Mouse (Mus musculus) ovary, postnatal 14 days (tissue): ENCODE results near the gene Trpv3.
"Not testable (repeated sequence)": the region's sequence is repeated elsewhere in the genome, so short reads cannot be mapped to it uniquely, and the experiment has no call there.

Experiments
- DNase-seq: peaks from one replicate; pipeline ENCODE4 v3.0.0; 2022; ENCODE audit warnings: low spot score

Gene Trpv3

DNA sequence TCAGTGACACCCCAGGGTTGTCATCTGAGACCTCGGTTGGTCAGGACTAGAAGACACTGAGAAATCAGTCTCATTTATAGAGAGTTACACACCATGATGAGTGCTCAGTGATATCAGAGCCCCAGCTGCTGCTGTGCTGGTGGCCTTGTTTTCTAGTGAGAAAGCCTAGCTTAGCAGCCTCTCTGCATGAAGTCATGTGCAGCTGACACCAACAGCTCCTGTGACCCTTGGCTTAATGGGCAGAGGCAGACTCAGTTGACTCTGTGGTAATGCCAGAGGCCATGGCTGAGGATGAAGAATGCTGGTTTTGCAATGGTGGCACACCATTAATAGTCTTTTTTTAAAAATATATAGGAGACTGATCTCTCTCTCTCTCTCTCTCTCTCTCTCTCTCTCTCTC lies 22.4 kb downstream of the Trpv3 start:
- DNase-seq, result no peak

DNA sequence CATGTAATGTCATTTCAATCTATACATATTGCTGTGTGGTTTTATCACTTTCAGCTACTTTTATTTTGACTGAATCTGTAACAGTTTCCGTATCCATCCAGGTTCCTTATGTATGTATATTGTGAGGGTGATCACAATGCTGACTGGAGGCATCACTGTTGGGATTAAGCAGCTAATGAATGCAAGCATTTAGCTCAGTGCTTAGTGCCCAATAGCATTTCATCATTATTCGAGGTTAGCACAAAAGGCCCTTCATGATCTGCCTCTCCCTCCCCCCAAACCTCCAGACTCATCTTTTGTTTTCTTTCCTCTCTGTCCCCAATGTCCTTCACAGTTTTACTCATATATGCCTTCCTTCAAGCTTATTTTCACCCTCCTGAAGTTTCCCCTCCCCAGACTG lies 35.9 kb downstream of the Trpv3 start:
- DNase-seq, result no peak

DNA sequence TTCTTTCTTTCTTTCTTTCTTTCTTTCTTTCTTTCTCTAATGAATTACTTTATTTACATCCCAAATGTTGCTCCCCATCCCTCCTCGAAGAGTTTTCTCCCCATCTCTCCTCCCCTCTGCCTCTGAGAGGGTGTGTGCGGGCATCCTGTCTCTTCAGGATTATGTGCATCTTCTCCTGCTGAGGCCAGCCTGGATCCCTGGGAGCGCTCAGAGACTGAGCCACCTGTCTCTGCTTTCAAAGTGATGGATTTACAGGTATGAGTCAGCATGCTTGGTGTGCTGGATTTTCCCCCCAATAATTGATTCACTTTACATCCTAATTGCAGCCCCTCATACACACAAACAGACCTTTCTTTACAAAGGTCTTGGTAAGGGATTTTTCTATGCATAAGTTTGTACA lies 48.8 kb downstream of the Trpv3 start:
- DNase-seq, result no peak

DNA sequence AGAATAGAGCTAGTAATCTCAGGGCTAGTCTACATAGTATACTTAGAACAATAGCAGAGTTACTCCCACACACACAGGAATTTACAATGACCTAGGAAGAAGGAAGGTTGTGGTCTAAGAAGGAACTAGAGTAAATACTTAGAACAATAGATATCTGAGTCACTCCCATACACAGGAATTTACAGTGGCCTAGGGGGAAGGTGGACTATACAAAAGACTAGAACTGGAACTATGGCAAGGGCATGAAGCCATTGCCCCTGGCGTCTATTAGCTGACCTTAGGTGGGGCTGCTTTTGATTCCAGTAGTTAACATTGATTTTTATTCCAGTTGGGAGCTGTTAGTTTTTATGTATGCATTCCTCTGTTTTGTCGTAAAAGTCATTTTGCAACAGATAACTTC lies 51.4 kb downstream of the Trpv3 start:
- DNase-seq, result not testable (repeated sequence)

DNA sequence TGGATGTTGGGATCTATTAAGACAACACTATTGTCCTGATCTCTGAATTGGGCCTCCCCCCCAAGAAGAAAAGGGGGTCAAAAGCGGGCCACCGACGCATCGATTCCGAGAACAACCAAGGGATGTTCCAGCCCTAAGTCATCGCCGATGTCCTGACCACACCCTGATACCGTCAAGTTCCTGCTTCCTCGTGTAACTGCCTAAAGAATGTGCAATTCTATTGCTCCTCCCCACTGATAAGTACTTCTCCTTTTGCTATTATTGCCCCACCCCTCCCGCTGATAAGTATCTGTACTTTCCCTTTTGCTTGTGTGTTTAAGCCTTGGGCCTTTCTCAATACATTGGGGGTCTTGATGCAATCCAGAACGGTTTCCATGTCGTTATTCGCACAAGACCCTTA lies 53.9 kb downstream of the Trpv3 start:
- not testable (repeated sequence) for DNase-seq

DNA sequence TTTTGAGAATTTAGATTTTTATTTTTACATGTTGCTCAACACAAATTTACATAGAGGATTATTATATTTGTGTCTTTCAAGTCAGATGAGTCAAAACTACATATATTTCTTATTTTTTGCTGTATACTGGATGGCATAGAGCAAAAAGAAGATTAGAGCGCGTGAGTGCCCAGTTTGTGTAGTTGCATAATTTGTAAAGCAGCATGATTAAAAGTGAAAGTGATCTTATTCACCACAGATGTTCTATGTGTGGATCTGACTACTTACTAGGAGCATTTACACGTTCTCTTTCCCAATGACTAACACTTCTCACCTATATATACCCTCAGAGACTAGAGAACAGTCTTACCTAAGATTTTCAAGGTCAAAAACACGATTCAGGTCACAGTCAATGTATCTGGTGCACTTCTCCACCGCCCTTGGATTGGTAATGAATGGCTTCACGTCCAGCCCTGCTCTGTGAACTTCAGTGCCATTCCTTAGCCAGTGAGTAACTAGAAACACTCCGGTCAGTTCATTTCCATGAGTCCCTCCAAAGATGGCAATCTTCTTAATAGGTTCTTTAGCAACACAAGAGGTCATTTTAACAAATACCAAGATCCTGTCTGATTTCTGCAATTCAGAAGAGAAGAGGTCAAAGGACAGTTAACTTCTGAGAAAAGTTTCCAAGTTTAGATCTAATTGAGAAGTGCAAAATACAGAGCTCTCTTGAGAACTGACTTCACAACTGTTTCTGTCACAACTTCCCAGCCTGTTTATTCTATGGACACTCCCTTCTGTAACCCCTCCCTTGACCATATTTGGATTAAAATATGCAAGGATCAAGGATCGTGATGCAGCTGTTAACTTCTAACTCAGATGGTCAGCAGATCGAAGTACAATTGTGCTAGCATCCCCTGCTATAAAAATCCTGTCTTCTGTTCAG lies 57.0 kb downstream of the Trpv3 start:
- DNase-seq, result no peak

DNA sequence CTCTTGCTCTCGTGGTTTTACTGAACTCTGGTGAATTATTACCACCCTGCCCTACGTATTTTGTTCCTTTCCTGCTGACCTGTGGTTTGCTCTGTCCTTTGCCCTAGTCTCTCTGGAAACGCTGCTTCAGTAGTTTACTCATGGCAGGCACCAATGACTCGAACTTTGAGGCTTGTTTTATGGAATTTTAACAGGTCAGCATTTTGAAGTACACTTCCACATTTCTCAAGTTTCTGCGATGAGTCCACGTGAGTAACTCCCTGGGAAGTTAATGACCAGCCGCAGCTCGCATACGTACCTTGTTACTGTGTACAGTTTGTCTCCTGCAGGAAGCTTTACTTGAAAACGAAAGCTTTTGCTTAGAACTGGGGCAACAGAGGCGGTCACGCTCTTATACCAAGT lies 59.3 kb downstream of the Trpv3 start:
- DNase-seq, result no peak

DNA sequence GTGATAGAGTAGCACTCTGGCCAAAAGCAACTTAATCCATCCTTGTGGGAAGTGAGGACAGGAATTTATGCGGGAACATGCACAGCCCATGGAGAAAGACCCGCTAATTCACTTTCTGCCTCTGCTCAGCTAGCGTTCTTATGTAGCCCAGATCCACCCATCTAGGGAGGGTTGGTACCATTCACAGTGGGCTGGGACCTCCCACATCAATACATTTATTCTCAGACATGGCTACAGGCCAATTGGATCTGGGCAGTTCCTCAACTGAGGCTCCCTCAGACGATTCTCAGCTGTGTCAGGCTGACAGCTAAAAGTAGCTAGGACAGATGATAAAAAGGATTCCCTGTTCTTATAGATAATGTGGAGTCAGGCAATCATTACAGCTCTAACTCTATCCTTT lies 60.2 kb downstream of the Trpv3 start:
- DNase-seq, result no peak

DNA sequence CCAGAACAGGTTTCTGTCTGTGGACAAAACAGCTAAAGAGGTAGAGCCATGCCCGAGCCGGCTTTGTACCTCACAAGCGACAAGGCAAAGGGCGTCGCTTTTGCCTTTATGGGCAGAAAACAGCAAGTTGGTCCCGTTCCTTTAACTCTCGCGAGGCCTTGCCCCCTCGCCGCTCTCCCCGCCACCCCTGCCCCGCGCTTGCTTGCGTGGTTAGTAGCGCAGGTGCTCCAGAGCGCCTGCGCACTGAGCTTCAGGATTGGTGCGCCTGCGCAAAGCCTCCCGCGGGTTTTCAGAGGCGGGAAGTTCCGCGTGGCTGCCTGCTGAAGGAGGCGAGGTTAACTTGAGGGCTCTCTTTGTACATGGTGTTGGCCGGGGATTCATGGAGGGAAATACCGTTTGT lies 62.3 kb downstream of the Trpv3 start, which contains the start of the genes Aspa, Gm49340 and Spata22:
Aspa (minus strand) TSS at position 155 of the 400 bp plus-strand sequence.
Gm49340 (plus strand) TSS at position 300 of the 400 bp plus-strand sequence.
Spata22 (plus strand) TSS at position 300 of the 400 bp plus-strand sequence.
- no peak for DNase-seq

DNA sequence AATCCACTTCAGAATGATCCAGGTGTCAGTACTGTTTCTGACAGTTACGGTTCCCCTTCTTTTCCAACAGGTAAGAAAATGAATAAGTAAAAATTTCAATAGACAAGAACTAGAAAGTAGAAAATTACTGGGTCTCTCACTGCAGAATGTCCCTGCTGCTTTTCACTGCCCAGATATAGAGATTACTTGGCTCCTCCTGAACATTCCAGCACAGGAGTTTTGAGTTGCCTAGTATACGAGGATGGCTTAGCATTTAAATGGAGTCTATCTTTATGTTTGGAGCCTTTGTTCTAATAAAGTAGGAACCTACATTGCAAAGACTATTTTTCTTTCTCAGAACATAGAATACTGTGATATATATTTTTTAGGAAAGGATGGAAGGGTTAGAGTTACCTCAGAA lies 66.2 kb downstream of the Trpv3 start:
- DNase-seq, result no peak

DNA sequence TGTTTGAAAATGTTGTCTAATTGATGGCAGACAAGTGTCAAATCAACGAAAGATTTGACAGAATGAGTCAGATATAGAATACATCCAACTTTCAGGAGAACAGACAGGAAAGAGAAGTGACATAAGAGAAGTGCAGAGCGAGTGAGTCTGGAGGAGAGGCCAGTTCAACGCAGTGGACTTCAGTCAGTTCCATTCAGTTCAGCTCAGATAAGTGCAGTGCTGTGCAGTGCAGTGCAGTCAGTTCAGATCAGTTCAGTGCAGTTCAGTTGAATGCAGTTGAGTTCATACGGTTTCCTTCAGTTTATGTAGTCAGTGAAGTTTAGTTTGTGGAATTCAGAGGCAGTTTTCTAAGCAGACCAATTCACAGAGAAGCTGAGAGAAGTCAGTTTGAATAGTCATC lies 69.7 kb downstream of the Trpv3 start:
- no peak for DNase-seq
